Mouse (Mus musculus) myocyte (in vitro differentiated cells): ENCODE data around the gene Hoxd12.

Experiments
- E2F4 ChIP-seq: IDR thresholded peaks from one replicate; pipeline ENCODE4 v1.6.1; 2011; ENCODE audit warnings: mild to moderate bottlenecking, control low read depth, moderate library complexity; ENCODE audit not compliant: insufficient read depth
- MAX ChIP-seq: IDR thresholded peaks from one replicate; pipeline ENCODE4 v1.6.1; 2011; ENCODE audit warnings: low read depth, mild to moderate bottlenecking, control low read depth
- MYOD1 ChIP-seq, 3 experiments: IDR thresholded peaks; one replicate each; pipeline ENCODE4 v1.6.1; 2011; ENCODE audit warnings: control low read depth in 2 of 3, low read depth in 2 of 3, mild to moderate bottlenecking in 2 of 3, moderate library complexity in 1 of 3; ENCODE audit not compliant: insufficient read length in 2 of 3, control insufficient read depth in 1 of 3
- MYOG ChIP-seq, 3 experiments: IDR thresholded peaks; one replicate each; pipeline ENCODE4 v1.6.1; 2011; ENCODE audit warnings: control low read depth in 2 of 3, low read depth in 2 of 3, mild to moderate bottlenecking in 2 of 3; ENCODE audit not compliant: insufficient read length in 2 of 3, control insufficient read depth in 1 of 3, insufficient read depth in 1 of 3
- POLR2A ChIP-seq: IDR thresholded peaks from one replicate; pipeline ENCODE4 v1.6.1; 2011; ENCODE audit warnings: low read depth, mild to moderate bottlenecking, control low read depth, moderate library complexity; ENCODE audit not compliant: insufficient read length
- POLR2AphosphoS2 ChIP-seq: IDR thresholded peaks from one replicate; pipeline ENCODE4 v1.6.1; 2011; ENCODE audit warnings: low read depth, control low read depth; ENCODE audit not compliant: insufficient read length
- REST ChIP-seq: IDR thresholded peaks from one replicate; pipeline ENCODE4 v1.6.1; 2011; ENCODE audit warnings: mild to moderate bottlenecking, control low read depth, moderate library complexity; ENCODE audit not compliant: insufficient read depth, insufficient read length
- TCF3 ChIP-seq: IDR thresholded peaks from one replicate; pipeline ENCODE4 v1.6.1; 2011; ENCODE audit warnings: low read depth, control low read depth; ENCODE audit not compliant: insufficient read length
- USF1 ChIP-seq: IDR thresholded peaks from one replicate; pipeline ENCODE4 v1.6.1; 2011; ENCODE audit warnings: low read depth, mild to moderate bottlenecking, control low read depth, moderate library complexity

DNA sequence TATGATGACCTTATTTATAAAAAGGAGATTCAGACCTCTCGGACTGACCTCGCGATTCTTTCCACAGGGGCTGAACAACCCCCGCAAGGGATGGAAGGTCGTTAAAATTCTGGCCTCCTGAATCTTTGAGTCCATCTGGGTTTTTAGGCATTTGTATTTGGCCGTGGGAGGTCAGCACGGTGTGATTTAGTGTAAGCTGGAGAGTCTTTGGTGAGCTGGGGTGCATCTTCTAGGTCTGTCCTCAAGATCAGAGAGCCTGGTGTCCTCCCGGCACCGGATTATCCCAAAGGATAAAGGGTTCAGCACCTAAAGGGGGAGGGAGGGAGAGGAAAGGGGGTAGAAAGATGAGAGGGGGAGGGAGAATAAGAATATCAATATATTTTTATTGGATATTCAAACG is 28.5 kb downstream of the Hoxd12 start:
- TF ChIP-seq E2F4: no peak
- TF ChIP-seq MYOD1 (IDR thresholded peaks at IDR 0.05; ENCODE audit: control insufficient read depth in 1 of 3, insufficient read length in 2 of 3, low read depth in 2 of 3): no peak
- no peak for TF ChIP-seq USF1
- TF ChIP-seq MAX: no peak
- no peak for TF ChIP-seq POLR2A
- no peak for TF ChIP-seq REST
- TF ChIP-seq TCF3: no peak
- no peak for TF ChIP-seq MYOG (IDR thresholded peaks at IDR 0.05; ENCODE audit: control insufficient read depth in 1 of 3, insufficient read depth in 1 of 3, insufficient read length in 2 of 3, low read depth in 2 of 3)
- no peak for TF ChIP-seq POLR2AphosphoS2
